Mouse (Mus musculus) limb, embryonic 13.5 days (tissue): ENCODE results near the gene Irf2bpl. TPM values are rescaled to one million over a fixed set of nuclear protein-coding genes. Genes with fewer than 3 reads are reported as not detected.

Experiments
- ATAC-seq: fragments of 200-750 bp; cut with Nextera tagmentation; 2 replicates; pipeline ENCODE4 v1.8.0; 2017; ENCODE audit warnings: low read depth, moderate number of reproducible peaks, moderate TSS enrichment; ENCODE audit not compliant: low FRiP score
- H3K27ac ChIP-seq: fragments of 300-500 bp; sonication (generic); 2 replicates; pipeline ENCODE4 v1.5.1; 2015; ENCODE audit warnings: inconsistent platforms, mild to moderate bottlenecking, moderate library complexity
- H3K27me3 ChIP-seq: fragments of 300-500 bp; sonication (generic); 2 replicates; pipeline ENCODE4 v1.6.1; 2015; ENCODE audit warnings: mild to moderate bottlenecking, inconsistent platforms
- H3K36me3 ChIP-seq: fragments of 300-500 bp; sonication (generic); 2 replicates; pipeline ENCODE4 v1.6.1; 2015; ENCODE audit warnings: inconsistent platforms, mild to moderate bottlenecking, moderate library complexity
- H3K4me1 ChIP-seq: fragments of 300-500 bp; sonication (generic); 2 replicates; pipeline ENCODE4 v1.6.1; 2015; ENCODE audit warnings: inconsistent platforms
- H3K4me2 ChIP-seq: fragments of 300-500 bp; sonication (generic); replicated peaks from 2 replicates; pipeline ENCODE4 v1.6.1; 2015; ENCODE audit warnings: inconsistent platforms, mild to moderate bottlenecking, moderate library complexity
- H3K4me3 ChIP-seq: fragments of 300-500 bp; sonication (generic); 2 replicates; pipeline ENCODE4 v1.5.1; 2015; ENCODE audit warnings: moderate library complexity, mild to moderate bottlenecking, inconsistent platforms
- H3K9ac ChIP-seq: fragments of 300-500 bp; sonication (generic); 2 replicates; pipeline ENCODE4 v1.6.1; 2015; ENCODE audit warnings: mild to moderate bottlenecking, inconsistent platforms
- H3K9me3 ChIP-seq: fragments of 300-500 bp; sonication (generic); 2 replicates; pipeline ENCODE4 v1.6.1; 2016; ENCODE audit warnings: inconsistent platforms
- WGBS: fragments of 180-500 bp; shearing (Covaris S2); methylation state at CpG from one replicate; pipeline ENCODE4 v1.1.7; 2015; 5-methylcytosine and 5-hydroxymethylcytosine counted together
- polyA plus RNA-seq: library from polyadenylated mRNA; unstranded; fragments of >200 nt; fragmentation: Nextera tagmentation; extraction: Ambion mirVana; gene quantifications from 2 replicates; pipeline ENCODE4 v1.2.1, GENCODE M21; 2015

Irf2bpl gene
- polyA plus RNA-seq, 1 experiment from 2014 or later = 41.2 TPM

GRCm38 (mm10) chr12:86914351-86914750, 29.8 kb upstream of the Irf2bpl start:
- H3K4me3 ChIP-seq = no peak overlapping the region

GRCm38 (mm10) chr12:86912335-86913093, 27.9 kb upstream of the Irf2bpl start:
- H3K36me3 ChIP-seq = no peaks in the 10 kb centered on the region
- H3K9ac ChIP-seq = no peak overlapping the region
- H3K27me3 ChIP-seq = peaks cover 13% of the 10 kb centered on the region
- H3K9me3 ChIP-seq = no peaks in the 10 kb centered on the region
- 4% methylated on average over 22 of the region's 22 CpGs for WGBS
- H3K4me1 ChIP-seq = peaks cover 24% of the 10 kb centered on the region
- peak overlapping the region; percentile 46 for H3K4me2 ChIP-seq
- H3K27ac ChIP-seq = no peak overlapping the region
- ATAC-seq = no peak
- H3K4me3 ChIP-seq = no peak overlapping the region

More at GRCm38 (mm10) chr12:86914351-86914750, 29.8 kb upstream of the Irf2bpl start:
- no peaks in the 10 kb centered on the region for H3K36me3 ChIP-seq
- no peak overlapping the region for H3K9ac ChIP-seq
- 50% methylated on average over 2 of the region's 2 CpGs for WGBS
- peaks cover 13% of the 10 kb centered on the region for H3K27me3 ChIP-seq
- no peak overlapping the region for H3K4me2 ChIP-seq
- H3K4me1 ChIP-seq = peaks cover 39% of the 10 kb centered on the region
- no peaks in the 10 kb centered on the region for H3K9me3 ChIP-seq
- H3K27ac ChIP-seq = no peak overlapping the region
- ATAC-seq = no peak

- peak; percentile 38; the same call in 1 of the 2 replicates for ATAC-seq
- no peak overlapping the region for H3K27ac ChIP-seq
- WGBS = 26% methylated on average over 10 of the region's 10 CpGs
Observed at GRCm38 (mm10) chr12:86911482-86911931, 26.9 kb upstream of the Irf2bpl start.

GRCm38 (mm10) chr12:86906395-86906794, 21.8 kb upstream of the Irf2bpl start:
- WGBS = 3% methylated on average over 15 of the region's 15 CpGs
- peak; percentile 70; the same call in 1 of the 2 replicates for ATAC-seq

More at GRCm38 (mm10) chr12:86911482-86911931, 26.9 kb upstream of the Irf2bpl start:
- Histone ChIP-seq H3K4me1 (peaks cover 25% of the 10 kb centered on the region), H3K27me3 (peaks cover 13% of the 10 kb centered on the region), H3K36me3 (no peaks in the 10 kb centered on the region), H3K9me3 (no peaks in the 10 kb centered on the region), H3K4me2 (peak overlapping the region; percentile 46), H3K4me3 (no peak overlapping the region), H3K9ac (no peak overlapping the region; the same call in 1 of the 2 replicates)

GRCm38 (mm10) chr12:86905876-86906275, 21.3 kb upstream of the Irf2bpl start:
- Histone ChIP-seq H3K4me3 (no peak overlapping the region), H3K4me1 (peaks cover 40% of the 10 kb centered on the region), H3K9me3 (no peaks in the 10 kb centered on the region), H3K9ac (no peak overlapping the region), H3K36me3 (no peaks in the 10 kb centered on the region), H3K4me2 (no peak overlapping the region), H3K27ac (no peak overlapping the region), H3K27me3 (no peaks in the 10 kb centered on the region)
- WGBS = 57% methylated on average over 7 of the region's 7 CpGs
- ATAC-seq = 0 out of 2 replicates have a peak, but pooled peaks have one; percentile 33

More at GRCm38 (mm10) chr12:86906395-86906794, 21.8 kb upstream of the Irf2bpl start:
- no peak overlapping the region for H3K9ac ChIP-seq
- no peaks in the 10 kb centered on the region for H3K36me3 ChIP-seq
- no peak overlapping the region for H3K4me3 ChIP-seq
- H3K27ac ChIP-seq = no peak overlapping the region
- no peaks in the 10 kb centered on the region for H3K27me3 ChIP-seq
- H3K4me1 ChIP-seq = peaks cover 39% of the 10 kb centered on the region
- H3K4me2 ChIP-seq = peak overlapping the region; percentile 32; the same call in 1 of the 2 replicates
- H3K9me3 ChIP-seq = no peaks in the 10 kb centered on the region

GRCm38 (mm10) chr12:86905203-86905602, 20.6 kb upstream of the Irf2bpl start:
- no peak overlapping the region for H3K9ac ChIP-seq
- H3K9me3 ChIP-seq = no peaks in the 10 kb centered on the region
- no peak overlapping the region for H3K4me3 ChIP-seq
- H3K36me3 ChIP-seq = no peaks in the 10 kb centered on the region
- H3K27me3 ChIP-seq = no peaks in the 10 kb centered on the region
- H3K4me1 ChIP-seq = peaks cover 46% of the 10 kb centered on the region
- no peak overlapping the region for H3K4me2 ChIP-seq
- H3K27ac ChIP-seq = no peak overlapping the region
- 18% methylated on average over 4 of the region's 4 CpGs for WGBS
- 0 out of 2 replicates have a peak, but pooled peaks have one; percentile 12 for ATAC-seq

GRCm38 (mm10) chr12:86903828-86904806, 19.5 kb upstream of the Irf2bpl start:
- peaks cover 54% of the 10 kb centered on the region for H3K4me1 ChIP-seq
- H3K9ac ChIP-seq = no peak overlapping the region
- H3K36me3 ChIP-seq = no peaks in the 10 kb centered on the region
- H3K27ac ChIP-seq = peak overlapping the region; percentile 33; the same call in 1 of the 2 replicates
- WGBS = 70% methylated on average over 11 of the region's 11 CpGs
- H3K4me3 ChIP-seq = no peak overlapping the region
- no peak overlapping the region for H3K4me2 ChIP-seq
- no peaks in the 10 kb centered on the region for H3K9me3 ChIP-seq
- H3K27me3 ChIP-seq = no peaks in the 10 kb centered on the region
- ATAC-seq = no peak

GRCm38 (mm10) chr12:86899461-86900179, 15.0 kb upstream of the Irf2bpl start:
- 0 out of 2 replicates have a peak, but pooled peaks have one; percentile 17 for ATAC-seq
- peak overlapping the region; percentile 30 for H3K4me2 ChIP-seq
- 18% methylated on average over 11 of the region's 11 CpGs for whole genome bisulfite sequencing

GRCm38 (mm10) chr12:86898448-86898847, 13.8 kb upstream of the Irf2bpl start:
- WGBS = 57% methylated on average over 3 of the region's 3 CpGs
- Histone ChIP-seq H3K36me3 (no peaks in the 10 kb centered on the region), H3K4me1 (peaks cover 73% of the 10 kb centered on the region), H3K4me2 (no peak overlapping the region), H3K9ac (no peak overlapping the region), H3K27me3 (no peaks in the 10 kb centered on the region), H3K27ac (peak overlapping the region; percentile 98), H3K4me3 (no peak overlapping the region), H3K9me3 (no peaks in the 10 kb centered on the region)
- ATAC-seq = no peak

More at GRCm38 (mm10) chr12:86899461-86900179, 15.0 kb upstream of the Irf2bpl start:
- Histone ChIP-seq H3K9me3 (no peaks in the 10 kb centered on the region), H3K27ac (peak overlapping the region; percentile 98), H3K4me3 (no peak overlapping the region), H3K27me3 (no peaks in the 10 kb centered on the region), H3K9ac (0 out of 2 replicates have a peak overlapping the region, but pooled peaks have one; percentile 39), H3K4me1 (peaks cover 78% of the 10 kb centered on the region), H3K36me3 (no peaks in the 10 kb centered on the region)

- no peak for ATAC-seq
- Histone ChIP-seq H3K9ac (peak overlapping the region; percentile 43; the same call in 1 of the 2 replicates), H3K4me3 (no peak overlapping the region), H3K4me2 (no peak overlapping the region), H3K27me3 (no peaks in the 10 kb centered on the region), H3K9me3 (no peaks in the 10 kb centered on the region), H3K27ac (peak overlapping the region; percentile 98), H3K4me1 (peaks cover 79% of the 10 kb centered on the region), H3K36me3 (no peaks in the 10 kb centered on the region)
- WGBS = 57% methylated on average over 7 of the region's 7 CpGs
Observed at GRCm38 (mm10) chr12:86897769-86898273, 13.2 kb upstream of the Irf2bpl start.
